Mouse (Mus musculus) spleen, adult 12 weeks (tissue): ENCODE data around the gene Dgkg.
A peak's percentile ranks its signal among the peaks of the same experiment; 100 is the strongest.

ENCODE experiments used
- DNase-seq: peaks from one replicate; pipeline ENCODE4 v3.0.0; 2022; ENCODE audit warnings: low spot score

Dgkg gene

DNA sequence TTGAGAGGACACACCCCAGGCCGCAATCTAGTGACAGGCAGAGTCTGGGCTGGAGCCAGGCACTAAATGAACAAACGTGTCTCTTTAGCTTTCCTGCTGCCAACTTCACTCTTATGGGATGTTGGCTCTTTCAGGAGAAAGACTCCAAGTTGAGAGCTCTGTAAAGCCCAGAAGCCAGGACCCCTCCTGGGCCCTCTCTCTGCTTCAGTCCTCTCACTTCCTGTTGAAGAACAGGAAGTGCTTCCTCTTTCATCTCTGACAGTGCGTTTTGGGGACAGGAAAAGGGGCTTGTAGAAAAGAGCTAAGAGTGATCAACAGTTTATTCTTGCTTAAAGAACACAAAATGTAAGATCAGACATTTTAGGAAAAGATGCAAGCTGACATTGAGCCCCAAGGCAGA, 159.0 kb downstream of the Dgkg start:
- no peak for DNase-seq

DNA sequence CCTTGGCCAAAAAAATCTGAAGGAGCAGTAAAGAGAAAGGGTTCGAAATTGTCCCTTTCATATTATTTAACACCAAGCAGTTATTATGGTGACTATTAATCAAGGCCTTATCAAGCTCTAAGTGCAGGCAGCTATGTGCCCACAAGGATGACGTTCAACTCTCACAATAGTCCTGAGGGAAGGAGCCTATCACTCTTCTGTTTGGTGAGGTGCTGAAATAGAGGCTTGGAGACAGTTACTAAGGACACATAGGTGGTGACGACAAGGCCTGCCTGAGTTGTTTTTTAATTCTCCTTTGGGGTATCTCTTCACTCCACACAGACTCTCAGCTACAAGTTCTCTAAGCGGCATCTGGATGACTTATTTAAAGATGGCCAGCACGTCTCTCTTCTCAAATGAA, 161.8 kb downstream of the Dgkg start:
- DNase-seq: no peak

DNA sequence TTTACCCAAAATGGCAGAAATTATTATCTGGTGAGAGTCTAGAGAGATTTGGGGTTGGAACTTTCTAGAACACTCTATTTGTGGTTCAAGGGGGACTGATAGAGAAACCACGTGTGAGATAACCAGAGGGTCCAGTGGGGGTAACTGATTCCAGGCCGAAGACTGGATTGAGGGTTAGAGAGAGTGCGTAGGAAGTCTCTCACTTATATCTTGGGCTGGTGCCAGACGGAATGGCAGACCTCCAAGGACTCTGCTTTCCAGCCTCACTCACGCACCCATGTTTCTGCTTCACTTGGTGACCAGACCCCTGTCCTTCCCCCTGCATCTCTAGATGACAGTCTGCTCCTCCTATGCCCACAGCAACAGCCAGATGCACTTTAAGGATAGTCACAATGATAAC, 162.2 kb downstream of the Dgkg start:
- no peak for DNase-seq

DNA sequence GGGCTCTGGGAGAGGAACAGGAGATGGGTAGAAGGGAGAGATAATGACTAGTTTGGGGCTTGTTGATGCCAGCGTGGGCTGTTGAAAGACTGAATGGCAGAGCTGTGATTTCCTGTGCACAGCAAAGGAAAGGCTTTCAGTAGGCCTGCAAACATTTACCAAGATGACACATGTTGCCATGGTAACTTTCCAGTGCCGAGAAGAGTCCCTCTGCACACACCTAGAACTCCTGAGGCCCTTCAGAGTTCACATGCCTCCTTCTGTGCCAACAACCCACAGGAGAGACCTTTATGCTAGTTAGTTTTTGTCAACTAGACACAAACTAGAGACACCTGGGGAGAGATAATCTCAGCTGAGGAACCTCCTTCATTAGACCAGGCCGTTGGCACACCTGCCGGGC, 163.6 kb downstream of the Dgkg start:
- no peak for DNase-seq

DNA sequence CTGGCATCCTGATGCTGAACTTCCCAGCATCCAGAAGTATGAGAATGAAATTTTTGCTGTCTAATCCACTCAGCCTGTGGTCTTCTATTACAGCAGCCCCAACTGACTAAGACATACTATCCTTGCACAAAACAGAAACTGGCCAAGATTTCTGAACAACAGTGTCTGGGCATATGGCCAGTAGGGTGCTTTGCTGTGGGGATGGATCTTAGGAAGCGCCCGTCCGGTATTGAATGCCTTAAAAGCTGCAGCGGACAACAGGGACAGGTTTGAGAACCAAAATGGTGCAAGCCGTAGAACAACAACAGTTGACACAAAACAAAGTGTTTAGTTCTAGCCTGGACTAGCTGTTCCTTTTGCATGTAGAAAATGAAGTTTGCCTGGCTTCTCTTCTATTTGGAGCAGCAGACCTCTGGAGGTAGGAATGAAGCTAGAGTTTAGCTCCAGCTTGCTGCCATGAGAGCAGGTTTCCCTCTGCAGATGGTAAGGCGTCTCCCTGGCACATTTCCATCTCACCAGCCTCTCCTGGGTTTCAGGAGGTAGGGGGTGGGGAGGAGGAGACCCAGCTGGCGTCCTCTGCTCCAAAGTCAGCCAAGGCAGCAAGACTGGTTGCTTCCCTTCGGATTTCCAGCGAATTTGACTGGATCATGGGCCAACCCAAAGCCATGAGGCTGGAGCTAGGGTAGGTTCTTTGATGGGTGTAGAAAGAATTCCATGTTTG, 165.4 kb downstream of the Dgkg start:
- no peak for DNase-seq

DNA sequence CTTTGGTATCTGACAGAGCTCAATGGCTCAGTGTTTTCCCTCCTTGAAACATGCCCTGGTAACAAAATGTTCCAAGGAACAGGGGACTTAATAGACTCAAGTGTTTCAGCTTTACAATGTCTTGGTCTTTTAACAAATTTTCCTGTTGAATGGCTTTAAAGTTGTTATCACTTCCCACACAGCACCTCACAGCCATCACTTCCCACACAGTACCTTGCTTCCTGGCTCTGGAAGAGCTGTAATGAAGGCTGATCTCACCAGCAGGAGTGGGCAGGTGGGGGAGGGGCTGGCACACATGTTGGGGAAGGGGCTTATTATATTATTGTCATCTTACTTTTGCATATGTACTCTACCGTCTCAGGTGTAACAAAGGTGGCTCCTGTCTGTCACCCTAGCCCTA, 173.1 kb downstream of the Dgkg start:
- no peak for DNase-seq

DNA sequence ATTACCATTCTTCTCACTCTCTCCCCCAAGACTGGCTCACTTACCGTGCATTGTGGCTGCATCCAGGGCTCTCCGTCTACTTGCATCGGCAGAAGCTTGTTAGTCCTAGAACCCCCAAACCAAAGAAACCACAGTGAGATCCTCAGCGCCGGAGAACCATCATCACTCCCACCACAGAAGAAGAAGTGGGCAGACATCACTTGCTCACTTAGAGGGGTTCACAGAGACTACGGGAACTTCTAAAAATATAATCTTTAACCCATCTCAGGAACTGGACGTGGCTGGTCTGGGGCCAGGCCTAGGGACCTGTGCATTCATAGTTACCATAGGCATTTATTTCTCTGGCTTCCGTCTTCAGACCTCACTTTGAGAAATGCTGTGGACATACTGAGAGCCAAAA, 177.7 kb downstream of the Dgkg start:
- no peak for DNase-seq

GRCm38 (mm10) chr16:22471728-22472127, 185.3 kb downstream of the Dgkg start:
- no peak for DNase-seq

GRCm38 (mm10) chr16:22469385-22469784, 187.6 kb downstream of the Dgkg start:
- no peak for DNase-seq

GRCm38 (mm10) chr16:22467111-22467510, 189.9 kb downstream of the Dgkg start:
- no peak for DNase-seq

- DNase-seq: peak; percentile 29
Observed at GRCm38 (mm10) chr16:22466381-22466780, 190.6 kb downstream of the Dgkg start.

DNA sequence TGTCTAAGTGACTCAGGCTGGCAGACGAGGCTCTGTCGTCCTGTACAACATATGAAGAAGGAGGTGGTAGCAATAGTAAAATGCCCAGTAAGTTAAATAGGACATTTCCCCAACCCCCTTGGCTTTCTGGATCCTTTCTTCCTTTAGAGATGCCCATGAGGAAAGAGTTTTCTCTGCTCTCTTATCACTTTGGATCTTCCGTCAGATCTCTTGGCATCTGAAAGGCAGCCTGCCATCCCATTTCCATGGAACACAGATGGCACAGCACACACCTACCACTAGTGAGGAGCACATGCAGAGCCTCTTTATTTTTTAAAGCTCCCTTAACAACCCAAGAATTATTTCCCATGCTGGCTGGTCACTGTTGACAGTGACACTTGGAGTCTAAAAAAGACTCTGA, 194.8 kb downstream of the Dgkg start:
- no peak for DNase-seq

- DNase-seq: no peak
Observed at GRCm38 (mm10) chr16:22461728-22462127, 195.3 kb downstream of the Dgkg start.

DNA sequence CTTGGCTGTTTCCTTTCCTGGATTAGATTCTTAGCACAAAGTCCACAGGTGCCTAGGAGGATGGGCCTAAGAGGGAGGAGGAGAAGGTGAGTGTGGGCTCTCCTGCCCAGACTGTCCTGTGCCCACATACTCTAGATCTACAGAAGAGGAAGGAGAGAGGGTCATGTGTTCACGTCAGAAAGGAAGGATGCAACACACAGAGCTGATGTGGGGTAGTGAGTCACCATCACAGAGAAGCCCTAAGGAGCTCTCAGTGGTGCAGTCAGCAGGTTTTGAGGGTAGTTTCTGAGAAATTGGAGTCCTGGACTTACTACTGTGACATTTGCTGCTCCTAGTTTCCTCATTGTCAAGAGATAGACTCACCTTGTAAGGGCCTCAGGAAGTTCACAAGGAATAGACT, 196.1 kb downstream of the Dgkg start:
- DNase-seq: no peak

- no peak for DNase-seq
Observed at GRCm38 (mm10) chr16:22452082-22452481, 204.9 kb downstream of the Dgkg start.

- DNase-seq: no peak
Observed at GRCm38 (mm10) chr16:22448093-22448492, 208.9 kb downstream of the Dgkg start.

GRCm38 (mm10) chr16:22444786-22445185, 212.2 kb downstream of the Dgkg start:
- no peak for DNase-seq

- no peak for DNase-seq
Observed at GRCm38 (mm10) chr16:22442202-22442601, 214.8 kb downstream of the Dgkg start.

- no peak for DNase-seq
Observed at GRCm38 (mm10) chr16:22441317-22441716, 215.7 kb downstream of the Dgkg start.

GRCm38 (mm10) chr16:22440269-22440668, 216.8 kb downstream of the Dgkg start:
- DNase-seq: no peak

- DNase-seq: peak; percentile 89
Observed at GRCm38 (mm10) chr16:22439499-22440177, 217.4 kb downstream of the Dgkg start, which contains the start of gene Etv5. Gene Etv5 (minus strand): TSS chr16:22439719.

- no peak for DNase-seq
Observed at GRCm38 (mm10) chr16:22438441-22439373, 218.3 kb downstream of the Dgkg start.

DNA sequence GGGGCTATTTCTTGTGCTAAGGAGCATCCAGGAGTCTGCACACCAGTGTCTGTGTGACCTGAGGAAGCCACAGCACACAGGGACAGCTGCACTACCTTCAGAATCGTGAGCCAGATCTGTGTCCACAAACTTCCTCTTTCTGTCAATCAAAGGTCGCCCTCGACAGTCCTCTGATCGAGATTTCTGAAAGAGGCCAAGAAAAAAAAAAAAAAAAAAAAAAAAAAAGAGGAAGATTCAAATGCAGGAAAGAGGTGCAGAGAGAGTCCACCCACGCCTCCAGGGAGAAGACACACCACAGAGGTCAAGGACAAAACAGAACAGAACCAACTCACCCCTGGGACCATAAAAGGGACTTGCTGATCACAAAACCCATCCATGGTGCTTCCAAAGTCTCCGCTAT, 220.9 kb downstream of the Dgkg start:
- DNase-seq: no peak
